Mouse (Mus musculus) gastrocnemius, adult 8-10 months (tissue): ENCODE measurements around the gene Mast4. TPM values are rescaled to one million over a fixed set of nuclear protein-coding genes. Genes with fewer than 3 reads are reported as not detected.

Experiments used
- DNase-seq, 2 experiments: peaks; one replicate each; pipeline ENCODE4 v3.0.0; 2022; ENCODE audit warnings: low spot score in 2 of 2
- total RNA-seq, 4 experiments: library from RNA; stranded (reverse); gene quantifications; 2 replicates each; pipeline ENCODE4 v1.2.4; 2022

Mast4 gene
- total RNA-seq, 4 experiments from 2014 or later, result 39.8 to 69.8 (median 49.5) TPM

GRCm38 (mm10) chr13:102865971-102866724 is 468.1 kb downstream of the Mast4 start:
- no peak for DNase-seq

- DNase-seq, result no peak
Observed at GRCm38 (mm10) chr13:102865494-102865893, 468.8 kb downstream of the Mast4 start.

- no peak for DNase-seq
Observed at GRCm38 (mm10) chr13:102864840-102865239, 469.5 kb downstream of the Mast4 start.

- no peak for DNase-seq
Observed at GRCm38 (mm10) chr13:102864079-102864478, 470.2 kb downstream of the Mast4 start.

- no peak for DNase-seq
Observed at GRCm38 (mm10) chr13:102862981-102863380, 471.3 kb downstream of the Mast4 start.

- DNase-seq, result no peak
Observed at GRCm38 (mm10) chr13:102862397-102862796, 471.9 kb downstream of the Mast4 start.

GRCm38 (mm10) chr13:102860733-102861132 is 473.6 kb downstream of the Mast4 start:
- DNase-seq, result no peak

GRCm38 (mm10) chr13:102860135-102860534 is 474.2 kb downstream of the Mast4 start:
- no peak for DNase-seq

- no peak for DNase-seq
Observed at GRCm38 (mm10) chr13:102857539-102857838, 476.8 kb downstream of the Mast4 start.

- DNase-seq, result no peak
Observed at GRCm38 (mm10) chr13:102856821-102857538, 477.3 kb downstream of the Mast4 start.

GRCm38 (mm10) chr13:102852865-102853264 is 481.4 kb downstream of the Mast4 start:
- DNase-seq, result no peak

- DNase-seq, result no peak
Observed at GRCm38 (mm10) chr13:102851253-102851652, 483.0 kb downstream of the Mast4 start.

- DNase-seq, result no peak
Observed at GRCm38 (mm10) chr13:102850594-102850993, 483.7 kb downstream of the Mast4 start.

GRCm38 (mm10) chr13:102849068-102849467 is 485.2 kb downstream of the Mast4 start:
- DNase-seq, result no peak

GRCm38 (mm10) chr13:102846473-102846872 is 487.8 kb downstream of the Mast4 start:
- DNase-seq, result no peak

- no peak for DNase-seq
Observed at GRCm38 (mm10) chr13:102842715-102843114, 491.6 kb downstream of the Mast4 start.

- no peak for DNase-seq
Observed at GRCm38 (mm10) chr13:102842237-102842636, 492.1 kb downstream of the Mast4 start.

GRCm38 (mm10) chr13:102839741-102840482 is 494.4 kb downstream of the Mast4 start:
- DNase-seq, result no peak

- no peak for DNase-seq
Observed at GRCm38 (mm10) chr13:102837427-102837826, 496.9 kb downstream of the Mast4 start.

GRCm38 (mm10) chr13:102835336-102835735 is 499.0 kb downstream of the Mast4 start:
- DNase-seq, result no peak

- no peak for DNase-seq
Observed at GRCm38 (mm10) chr13:102818287-102818686, 516.0 kb downstream of the Mast4 start.

GRCm38 (mm10) chr13:102816689-102817088 is 517.6 kb downstream of the Mast4 start:
- no peak for DNase-seq
